Mouse (Mus musculus) macrophage (primary cell): ENCODE data around the gene Sgms2. TPM values are rescaled to one million over a fixed set of nuclear protein-coding genes. Genes with fewer than 3 reads are reported as not detected.

Experiments used
- polyA plus RNA-seq: library from polyadenylated mRNA; stranded (reverse); fragments of 250-400 nt; gene quantifications from 3 replicates; pipeline ENCODE4 v1.2.4, GENCODE M21; 2018; ENCODE audit warnings: inconsistent platforms

Sgms2 gene
- polyA plus RNA-seq, 1 experiment from 2014 or later, result 4.8 TPM

Other genes starting within 250 kb of the Sgms2 start
- 27.1 to 51.8 TPM (median 32.1 TPM) in 3 replicates for gene Hadh, start 219.3 kb downstream of the Sgms2 start, polyA plus RNA-seq
- 0.23 to 0.62 TPM (median 0.45 TPM) in 3 replicates for gene Cyp2u1, start 188.2 kb downstream of the Sgms2 start, polyA plus RNA-seq
- 19.6 to 29.1 TPM (median 22.2 TPM) in 3 replicates for gene Papss1, start 73.4 kb upstream of the Sgms2 start, polyA plus RNA-seq